Mouse (Mus musculus): ENCODE measurements at regions not wholly inside any gene's neighbourhood (a gene's known extent, or its start where the extent isn't known, plus 50 kb on each side); places are given as distances from the start of the nearest gene placed in this dataset.

DNA sequence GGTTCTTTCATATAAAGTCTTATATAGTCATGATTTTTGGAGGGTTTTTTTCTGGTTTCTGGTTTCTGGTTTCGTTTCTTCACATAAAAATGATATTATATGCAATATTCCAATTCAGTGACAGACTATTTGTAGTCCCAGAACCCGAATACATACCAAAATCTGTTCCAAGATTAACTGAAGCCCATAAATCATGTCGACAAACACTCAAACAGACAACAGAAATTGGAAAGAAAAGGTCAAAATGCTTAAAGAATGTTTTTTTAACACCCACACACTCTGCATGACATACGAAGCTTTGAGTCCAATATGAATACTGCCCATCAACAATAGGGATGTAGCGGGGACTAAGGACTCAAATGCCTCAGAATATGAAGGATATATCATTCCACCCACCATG, 148.0 kb downstream of the Postn start:
- Histone ChIP-seq H3K27ac (ENCODE audit: low read depth, low read length) (no peak overlapping the region), H3K4me2 (ENCODE audit: low read depth) (no peak overlapping the region), H3K9me3 (ENCODE audit: low read length) (no peaks in the 10 kb centered on the region), H3K9ac (no peak overlapping the region), H3K27me3 (ENCODE audit: insufficient read depth, low read length) (no peaks in the 10 kb centered on the region), H3K4me1 (ENCODE audit: insufficient read depth) (no peaks in the 10 kb centered on the region), H3K4me3 (ENCODE audit: low read depth, low read length) (no peak overlapping the region), H3K36me3 (ENCODE audit: insufficient read depth) (no peaks in the 10 kb centered on the region)
- DNase-seq (no peak), ATAC-seq (no peak)
- 73% methylated on average over 5 of the region's 5 CpGs for WGBS
- no peak for TF ChIP-seq CTCF (IDR thresholded peaks at IDR 0.05; ENCODE audit: low read depth)

DNA sequence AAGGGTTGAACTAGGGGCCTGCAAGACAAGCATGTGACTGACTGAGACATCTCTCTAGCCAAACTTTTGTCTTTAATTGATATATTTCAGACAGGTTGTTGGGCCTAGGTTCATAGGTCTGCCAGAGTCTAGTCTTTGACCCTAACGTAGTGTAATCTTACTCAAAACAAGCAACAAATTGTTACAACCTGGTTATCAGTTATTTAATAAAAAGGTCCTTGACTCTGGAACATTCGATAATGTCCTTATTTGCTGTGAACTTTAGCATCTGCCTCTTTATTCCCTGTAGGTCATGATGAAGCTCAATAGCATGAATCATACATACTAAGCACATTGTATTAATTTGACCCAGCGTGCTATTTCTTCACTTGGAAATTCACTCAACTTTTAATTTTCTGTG, 156.3 kb downstream of the Postn start:
- 92% methylated on average over 3 of the region's 3 CpGs for WGBS

DNA sequence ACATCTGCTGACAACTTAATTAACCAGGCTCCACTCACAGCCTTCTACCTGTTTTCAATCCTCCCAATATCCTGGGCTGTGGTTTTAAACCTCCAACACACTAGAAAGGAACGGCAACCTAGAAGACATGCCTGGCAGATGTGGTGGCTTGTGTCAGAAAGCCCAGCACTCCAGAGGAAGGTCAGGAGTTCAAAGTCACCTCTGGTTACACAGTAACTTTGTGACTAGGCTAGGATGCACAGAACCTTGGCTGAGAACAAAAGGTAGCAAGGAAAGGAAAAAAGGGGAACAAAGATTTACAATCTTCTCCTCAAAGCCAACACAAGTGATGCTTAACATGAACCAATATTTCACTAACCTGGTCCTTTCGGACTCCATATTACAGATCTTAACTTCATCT, 161.8 kb downstream of the Postn start:
- 91% methylated on average over 2 of the region's 2 CpGs for WGBS
- Histone ChIP-seq H3K4me3 (ENCODE audit: low read depth, low read length) (no peak overlapping the region), H3K4me1 (ENCODE audit: insufficient read depth) (no peaks in the 10 kb centered on the region), H3K27me3 (ENCODE audit: insufficient read depth, low read length) (no peaks in the 10 kb centered on the region), H3K36me3 (ENCODE audit: insufficient read depth) (no peaks in the 10 kb centered on the region), H3K9me3 (ENCODE audit: low read length) (no peaks in the 10 kb centered on the region), H3K9ac (no peak overlapping the region), H3K4me2 (ENCODE audit: low read depth) (no peak overlapping the region), H3K27ac (ENCODE audit: low read depth, low read length) (no peak overlapping the region)
- TF ChIP-seq CTCF (IDR thresholded peaks at IDR 0.05; ENCODE audit: low read depth), result no peak
- ATAC-seq, result no peak
- DNase-seq, result no peak

More for the DNA sequence above, 156.3 kb downstream of the Postn start:
- Histone ChIP-seq H3K36me3 (ENCODE audit: insufficient read depth) (no peaks in the 10 kb centered on the region), H3K4me1 (ENCODE audit: insufficient read depth) (no peaks in the 10 kb centered on the region), H3K9ac (no peak overlapping the region), H3K27me3 (ENCODE audit: insufficient read depth, low read length) (no peaks in the 10 kb centered on the region), H3K4me3 (ENCODE audit: low read depth, low read length) (no peak overlapping the region), H3K9me3 (ENCODE audit: low read length) (no peaks in the 10 kb centered on the region), H3K4me2 (ENCODE audit: low read depth) (no peak overlapping the region), H3K27ac (ENCODE audit: low read depth, low read length) (no peak overlapping the region)
- ATAC-seq, result no peak
- no peak for DNase-seq
- no peak for TF ChIP-seq CTCF (IDR thresholded peaks at IDR 0.05; ENCODE audit: low read depth)

DNA sequence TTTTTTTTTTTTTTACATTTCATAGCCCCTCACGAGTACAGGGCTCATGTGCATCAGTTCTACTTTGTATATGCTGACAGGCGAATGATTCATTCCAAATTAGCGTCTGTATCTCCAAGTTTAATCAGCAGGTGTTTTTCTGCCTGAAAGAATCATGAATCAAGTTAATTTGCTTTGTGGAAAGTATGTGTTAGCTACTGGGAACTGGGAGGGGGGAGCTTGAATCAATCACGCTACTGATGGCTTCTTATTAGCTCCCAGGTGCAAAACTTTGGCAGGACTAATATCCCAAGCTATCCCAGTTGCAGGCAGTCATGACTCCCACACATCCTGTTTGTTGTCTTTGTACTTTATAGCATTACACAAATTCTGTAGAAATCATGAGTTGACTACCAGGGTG, 165.7 kb downstream of the Postn start:
- no peak overlapping the region for H3K27ac ChIP-seq (ENCODE audit: low read depth, low read length)
- TF ChIP-seq CTCF (IDR thresholded peaks at IDR 0.05; ENCODE audit: low read depth), result no peak
- H3K36me3 ChIP-seq (ENCODE audit: insufficient read depth), result no peaks in the 10 kb centered on the region
- no peak overlapping the region for H3K4me2 ChIP-seq (ENCODE audit: low read depth)
- H3K27me3 ChIP-seq (ENCODE audit: insufficient read depth, low read length), result no peaks in the 10 kb centered on the region
- ATAC-seq, result peak; percentile 20; the same call in 1 of the 2 replicates
- no peak overlapping the region for H3K4me3 ChIP-seq (ENCODE audit: low read depth, low read length)
- H3K9ac ChIP-seq, result no peak overlapping the region
- DNase-seq, result no peak
- no peaks in the 10 kb centered on the region for H3K9me3 ChIP-seq (ENCODE audit: low read length)
- H3K4me1 ChIP-seq (ENCODE audit: insufficient read depth), result no peaks in the 10 kb centered on the region
- 65% methylated on average over 4 of the region's 4 CpGs for WGBS

DNA sequence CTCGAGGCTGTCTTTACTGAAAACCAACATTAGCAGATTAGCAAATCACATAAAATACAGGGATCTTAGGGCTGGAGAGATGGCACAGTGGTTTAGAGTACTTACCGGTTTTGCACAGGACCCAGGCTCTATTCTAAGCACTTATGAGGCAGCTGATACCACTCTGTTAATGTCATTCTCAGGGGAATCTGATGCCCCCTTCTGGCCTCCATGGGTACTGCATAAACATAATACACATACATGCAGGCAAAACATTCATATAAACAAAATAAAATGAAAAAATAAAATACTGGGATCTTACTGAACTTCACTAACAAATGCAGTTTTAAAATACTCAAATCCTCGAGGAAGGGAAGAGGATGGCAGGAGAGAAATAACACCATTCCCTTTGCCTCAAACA, 164.3 kb upstream of the Supt20 start:
- TF ChIP-seq CTCF (IDR thresholded peaks at IDR 0.05; ENCODE audit: low read depth), result peak; percentile 21
- WGBS, result 86% methylated on average over 3 of the region's 3 CpGs
- no peak overlapping the region for H3K27ac ChIP-seq (ENCODE audit: low read depth, low read length)
- no peak for ATAC-seq
- H3K9ac ChIP-seq, result no peak overlapping the region
- DNase-seq, result no peak
- no peaks in the 10 kb centered on the region for H3K36me3 ChIP-seq (ENCODE audit: insufficient read depth)
- no peaks in the 10 kb centered on the region for H3K27me3 ChIP-seq (ENCODE audit: insufficient read depth, low read length)
- no peaks in the 10 kb centered on the region for H3K9me3 ChIP-seq (ENCODE audit: low read length)
- no peak overlapping the region for H3K4me2 ChIP-seq (ENCODE audit: low read depth)
- no peak overlapping the region for H3K4me3 ChIP-seq (ENCODE audit: low read depth, low read length)
- H3K4me1 ChIP-seq (ENCODE audit: insufficient read depth), result no peaks in the 10 kb centered on the region

DNA sequence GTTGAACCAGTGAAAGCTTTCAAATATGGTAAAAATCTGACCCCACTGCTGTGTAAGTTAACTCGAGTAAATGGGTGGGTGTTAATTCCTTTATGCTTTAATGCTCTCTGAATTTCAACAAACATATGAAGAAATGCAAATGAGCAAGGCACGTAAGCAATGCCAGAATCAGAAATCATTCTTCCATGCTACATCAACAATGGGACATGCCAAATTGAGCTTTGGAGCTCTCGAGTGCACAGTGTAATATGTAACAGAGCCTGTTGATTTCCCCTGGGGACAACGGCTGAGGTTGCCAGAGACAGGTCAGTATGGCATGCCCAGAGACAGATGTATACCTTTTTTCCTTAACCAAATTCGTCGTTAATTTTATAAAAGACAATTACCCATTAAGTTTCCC, 162.4 kb upstream of the Supt20 start:
- WGBS, result 40% methylated on average over 6 of the region's 6 CpGs
- Histone ChIP-seq H3K4me1 (ENCODE audit: insufficient read depth) (no peaks in the 10 kb centered on the region), H3K4me3 (ENCODE audit: low read depth, low read length) (no peak overlapping the region), H3K4me2 (ENCODE audit: low read depth) (no peak overlapping the region), H3K27ac (ENCODE audit: low read depth, low read length) (no peak overlapping the region), H3K27me3 (ENCODE audit: insufficient read depth, low read length) (no peaks in the 10 kb centered on the region), H3K9ac (no peak overlapping the region), H3K9me3 (ENCODE audit: low read length) (no peaks in the 10 kb centered on the region), H3K36me3 (ENCODE audit: insufficient read depth) (no peaks in the 10 kb centered on the region)
- TF ChIP-seq CTCF (IDR thresholded peaks at IDR 0.05; ENCODE audit: low read depth), result no peak
- no peak for DNase-seq
- ATAC-seq, result no peak

DNA sequence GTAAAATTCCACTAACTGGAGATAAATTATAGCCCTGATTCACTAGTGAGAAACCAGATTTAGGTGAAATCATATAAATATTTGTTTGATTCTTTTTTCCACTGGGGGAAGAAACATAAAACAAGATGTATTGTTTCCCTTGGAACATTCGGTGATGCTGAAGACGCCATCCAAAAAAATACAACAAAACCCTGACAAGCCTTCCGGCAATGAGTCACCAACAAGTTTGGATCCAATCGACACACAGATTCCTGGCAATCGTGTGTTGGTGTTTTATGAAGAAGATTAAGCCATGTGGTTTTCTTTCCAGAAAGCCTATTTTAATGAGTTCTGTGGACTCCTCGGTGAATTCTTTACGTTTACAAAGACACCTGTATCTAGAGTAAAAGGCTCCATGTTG, 157.2 kb upstream of the Supt20 start:
- Histone ChIP-seq H3K27ac (ENCODE audit: low read depth, low read length) (no peak overlapping the region), H3K27me3 (ENCODE audit: insufficient read depth, low read length) (no peaks in the 10 kb centered on the region), H3K9me3 (ENCODE audit: low read length) (no peaks in the 10 kb centered on the region), H3K4me1 (ENCODE audit: insufficient read depth) (no peaks in the 10 kb centered on the region), H3K9ac (no peak overlapping the region), H3K36me3 (ENCODE audit: insufficient read depth) (no peaks in the 10 kb centered on the region), H3K4me2 (ENCODE audit: low read depth) (no peak overlapping the region), H3K4me3 (ENCODE audit: low read depth, low read length) (no peak overlapping the region)
- ATAC-seq (no peak), DNase-seq (peak; percentile 15)
- 52% methylated on average over 7 of the region's 7 CpGs for WGBS
- TF ChIP-seq CTCF (IDR thresholded peaks at IDR 0.05; ENCODE audit: low read depth), result no peak

DNA sequence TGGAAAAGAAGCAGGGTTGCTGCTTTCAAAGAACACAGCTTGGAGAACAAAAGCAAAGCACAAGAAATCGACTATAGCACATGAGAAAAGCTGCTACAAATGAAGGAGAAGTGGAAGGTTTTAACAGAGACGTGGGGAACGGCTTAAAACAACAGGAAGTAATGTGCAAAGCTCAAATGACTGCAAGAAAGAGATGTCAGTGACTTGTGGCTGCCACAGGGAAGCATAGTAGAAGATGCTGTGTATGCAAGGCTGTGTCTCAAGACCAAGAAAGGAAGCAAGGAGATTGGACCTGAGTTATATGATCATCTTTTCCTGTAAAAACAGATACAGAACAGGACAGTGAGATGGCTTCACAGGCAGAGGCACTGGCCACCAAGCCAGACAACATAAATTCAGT, 154.6 kb upstream of the Supt20 start:
- no peak overlapping the region for H3K9ac ChIP-seq
- no peak overlapping the region for H3K27ac ChIP-seq (ENCODE audit: low read depth, low read length)
- ATAC-seq, result no peak
- no peaks in the 10 kb centered on the region for H3K4me1 ChIP-seq (ENCODE audit: insufficient read depth)
- H3K4me2 ChIP-seq (ENCODE audit: low read depth), result no peak overlapping the region
- H3K27me3 ChIP-seq (ENCODE audit: insufficient read depth, low read length), result no peaks in the 10 kb centered on the region
- 59% methylated on average over 3 of the region's 3 CpGs for WGBS
- no peak for TF ChIP-seq CTCF (IDR thresholded peaks at IDR 0.05; ENCODE audit: low read depth)
- DNase-seq, result no peak
- H3K9me3 ChIP-seq (ENCODE audit: low read length), result no peaks in the 10 kb centered on the region
- H3K4me3 ChIP-seq (ENCODE audit: low read depth, low read length), result no peak overlapping the region
- no peaks in the 10 kb centered on the region for H3K36me3 ChIP-seq (ENCODE audit: insufficient read depth)

All from forebrain, postnatal 0 days (tissue).